Mouse (Mus musculus) stomach, embryonic 16.5 days (tissue): Measurements from ENCODE around the gene Nudt16l1. TPM values are rescaled to one million over a fixed set of nuclear protein-coding genes. Genes with fewer than 3 reads are reported as not detected.

Experiments
- ATAC-seq: fragments of 200-750 bp; cut with Nextera tagmentation; 2 replicates; pipeline ENCODE4 v1.8.0; 2017; ENCODE audit warnings: moderate number of reproducible peaks, moderate TSS enrichment; ENCODE audit not compliant: insufficient read depth, low FRiP score
- H3K27ac ChIP-seq: fragments of 300-500 bp; sonication (generic); 2 replicates; pipeline ENCODE4 v1.5.1; 2014; ENCODE audit warnings: low read length
- H3K27me3 ChIP-seq: fragments of 300-500 bp; sonication (generic); 2 replicates; pipeline ENCODE4 v1.6.1; 2014; ENCODE audit warnings: low read length, control low read depth, mixed read lengths; ENCODE audit not compliant: control insufficient read depth, insufficient read depth
- H3K36me3 ChIP-seq: fragments of 300-500 bp; sonication (generic); 2 replicates; pipeline ENCODE4 v1.6.1; 2014; ENCODE audit warnings: low read length; ENCODE audit not compliant: control insufficient read depth, insufficient read depth
- H3K4me1 ChIP-seq: fragments of 300-500 bp; sonication (generic); 2 replicates; pipeline ENCODE4 v1.6.1; 2014; ENCODE audit warnings: low read length, control low read depth, mixed read lengths; ENCODE audit not compliant: control insufficient read depth, insufficient read depth
- H3K4me2 ChIP-seq: fragments of 300-500 bp; sonication (generic); 2 replicates; pipeline ENCODE4 v1.6.1; 2014; ENCODE audit warnings: low read depth, low read length, mixed read lengths
- H3K4me3 ChIP-seq: fragments of 300-500 bp; sonication (generic); replicated peaks from 2 replicates; pipeline ENCODE4 v1.5.1; 2014; ENCODE audit warnings: mild to moderate bottlenecking, low read length
- H3K9ac ChIP-seq: fragments of 300-500 bp; sonication (generic); 2 replicates; pipeline ENCODE4 v1.6.1; 2014; ENCODE audit warnings: low read length
- H3K9me3 ChIP-seq: fragments of 300-500 bp; sonication (generic); replicated peaks from 2 replicates; pipeline ENCODE4 v1.6.1; 2016; ENCODE audit warnings: low read length, control low read depth; ENCODE audit not compliant: control insufficient read depth
- WGBS: fragments of 180-500 bp; shearing (Covaris S2); extraction: QIAGEN DNeasy Blood & Tissue Kit; methylation state at CpG from one replicate; pipeline ENCODE4 v1.1.7; 2014; 5-methylcytosine and 5-hydroxymethylcytosine counted together
- polyA plus RNA-seq: library from polyadenylated mRNA; unstranded; fragments of >200 nt; fragmentation: Nextera tagmentation; extraction: Ambion mirVana; gene quantifications from 2 replicates; pipeline ENCODE4 v1.2.1, GENCODE M21; 2015

The Nudt16l1 gene
- polyA plus RNA-seq, 1 experiment from 2014 or later = 125 TPM

- Histone ChIP-seq H3K4me3 (no peak overlapping the region), H3K4me1 (peaks cover 10% of the 10 kb centered on the region; the same call in 1 of the 2 replicates), H3K9me3 (no peaks in the 10 kb centered on the region), H3K27me3 (no peaks in the 10 kb centered on the region), H3K27ac (no peak overlapping the region), H3K4me2 (no peak overlapping the region), H3K9ac (no peak overlapping the region), H3K36me3 (peaks cover 26% of the 10 kb centered on the region)
- 94% methylated on average over 8 of the region's 8 CpGs for WGBS
- ATAC-seq = no peak
These were observed 27.8 kb upstream of the Nudt16l1 start for GRCm38 (mm10) chr16:4910758-4911157.

DNA sequence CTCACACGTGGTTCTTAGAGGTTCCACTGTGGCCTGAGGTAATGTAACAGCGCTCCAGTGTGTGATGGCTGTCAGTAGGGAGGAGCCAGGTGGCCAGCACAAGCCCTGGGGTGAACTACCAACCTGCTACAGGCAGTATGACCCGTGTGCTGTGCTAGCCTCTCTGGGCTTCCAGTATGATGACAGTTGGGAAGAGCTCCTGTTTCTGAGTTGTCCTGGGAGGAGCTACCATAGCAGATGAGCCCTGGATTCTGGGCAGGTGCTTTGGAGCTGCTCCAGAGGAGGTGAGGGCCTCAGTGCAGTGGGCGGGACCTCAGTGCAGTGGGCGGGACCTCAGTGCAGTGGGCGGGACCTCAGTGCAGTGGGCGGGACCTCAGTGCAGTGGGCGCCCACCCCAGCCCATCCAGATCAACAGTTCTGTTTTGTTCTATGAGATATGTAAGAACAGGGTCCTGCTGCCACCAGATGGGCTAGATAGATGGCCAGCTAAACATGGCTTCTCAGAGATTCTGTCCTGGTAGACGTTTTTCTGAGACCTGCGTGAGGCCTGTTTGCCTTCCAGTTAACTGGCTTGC is 26.4 kb upstream of the Nudt16l1 start:
- no peaks in the 10 kb centered on the region for H3K9me3 ChIP-seq
- no peak overlapping the region for H3K4me3 ChIP-seq
- peak; percentile 8; the same call in 1 of the 2 replicates for ATAC-seq
- no peak overlapping the region for H3K4me2 ChIP-seq
- H3K27me3 ChIP-seq = no peaks in the 10 kb centered on the region
- H3K9ac ChIP-seq = no peak overlapping the region
- H3K4me1 ChIP-seq = peaks cover 7% of the 10 kb centered on the region; the same call in 1 of the 2 replicates
- peaks cover 30% of the 10 kb centered on the region for H3K36me3 ChIP-seq
- H3K27ac ChIP-seq = peak overlapping the region; percentile 82
- 75% methylated on average over 10 of the region's 10 CpGs for WGBS

DNA sequence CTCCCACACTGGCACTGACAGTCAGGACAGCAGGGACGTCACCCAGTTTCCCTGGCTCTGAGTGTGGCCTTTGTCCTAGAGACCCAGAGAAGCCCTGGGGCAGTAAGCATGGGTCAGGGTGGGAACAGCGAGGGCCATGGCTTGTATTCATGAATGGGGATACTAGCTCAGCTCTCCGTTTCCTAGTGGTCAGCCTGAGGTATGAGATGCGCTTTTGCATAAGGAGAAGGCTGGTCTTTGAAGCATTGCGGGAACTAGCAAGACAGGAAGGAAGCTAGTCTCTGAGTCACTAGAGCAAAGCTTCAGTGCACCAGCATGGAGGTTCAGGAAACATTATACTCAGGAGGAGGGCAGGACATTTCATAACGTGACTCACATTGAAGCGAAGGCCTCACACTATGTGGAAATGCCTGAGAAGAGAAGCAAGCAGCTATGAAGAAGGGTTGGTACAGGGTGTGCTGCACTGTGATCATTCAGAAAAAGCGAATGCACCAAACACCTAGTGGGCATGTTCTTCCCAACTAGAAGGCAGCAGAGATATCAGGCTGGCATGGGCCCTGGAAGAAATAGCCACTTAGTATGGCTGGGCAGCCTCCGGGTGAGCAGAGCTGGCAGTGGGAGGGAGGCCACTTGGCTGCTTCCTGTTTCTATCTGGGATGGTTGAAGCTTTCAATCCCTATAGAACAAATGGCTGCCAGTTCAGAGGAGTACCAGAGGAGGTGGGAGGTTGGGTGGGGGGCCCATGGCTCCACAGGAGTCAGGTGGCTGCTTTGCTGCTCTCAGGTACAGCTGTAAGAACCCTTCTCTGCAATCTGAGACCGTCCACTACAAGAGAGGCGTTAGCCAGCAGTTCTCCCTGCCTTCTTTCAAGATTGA is 25.4 kb upstream of the Nudt16l1 start:
- Histone ChIP-seq H3K4me3 (no peak overlapping the region), H3K36me3 (peaks cover 30% of the 10 kb centered on the region), H3K27ac (peak overlapping the region; percentile 82), H3K27me3 (no peaks in the 10 kb centered on the region), H3K4me2 (no peak overlapping the region), H3K4me1 (peaks cover 7% of the 10 kb centered on the region; the same call in 1 of the 2 replicates), H3K9me3 (no peaks in the 10 kb centered on the region), H3K9ac (peak overlapping the region; percentile 18; the same call in 1 of the 2 replicates)
- 70% methylated on average over 11 of the region's 11 CpGs for WGBS
- peak; percentile 16; the same call in 1 of the 2 replicates for ATAC-seq

GRCm38 (mm10) chr16:4913783-4914735 is 24.5 kb upstream of the Nudt16l1 start:
- peak overlapping the region; percentile 18; the same call in 1 of the 2 replicates for H3K9ac ChIP-seq
- H3K4me3 ChIP-seq = no peak overlapping the region
- H3K4me2 ChIP-seq = no peak overlapping the region
- WGBS = 38% methylated on average over 12 of the region's 12 CpGs
- H3K4me1 ChIP-seq = peaks cover 7% of the 10 kb centered on the region; the same call in 1 of the 2 replicates
- H3K27ac ChIP-seq = peak overlapping the region; percentile 82
- peak; percentile 58 for ATAC-seq
- H3K36me3 ChIP-seq = peaks cover 26% of the 10 kb centered on the region
- no peaks in the 10 kb centered on the region for H3K27me3 ChIP-seq
- H3K9me3 ChIP-seq = no peaks in the 10 kb centered on the region

DNA sequence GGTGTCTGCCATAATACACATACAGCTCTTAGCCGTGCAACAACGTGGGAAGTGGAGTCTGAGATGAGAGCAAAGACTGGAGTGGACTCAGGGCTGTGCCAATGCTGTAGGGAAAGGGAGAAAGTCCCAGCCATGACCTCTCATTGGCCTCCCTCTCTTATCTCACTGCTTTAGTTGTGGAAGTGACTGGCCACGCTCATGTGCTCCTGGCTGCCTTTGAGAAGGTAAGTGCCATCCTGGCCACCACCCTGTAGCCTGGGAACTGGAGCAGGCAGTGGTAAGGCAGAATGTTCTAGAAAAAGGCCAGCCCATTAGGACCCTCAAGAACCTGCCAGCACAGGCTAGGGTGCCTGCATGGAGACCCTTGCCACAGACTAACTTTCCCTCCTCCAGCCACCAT is 22.6 kb upstream of the Nudt16l1 start:
- H3K4me3 ChIP-seq = no peak overlapping the region
- no peaks in the 10 kb centered on the region for H3K27me3 ChIP-seq
- no peak for ATAC-seq
- H3K9me3 ChIP-seq = no peaks in the 10 kb centered on the region
- no peak overlapping the region for H3K4me2 ChIP-seq
- H3K9ac ChIP-seq = no peak overlapping the region
- 80% methylated on average over 3 of the region's 3 CpGs for WGBS
- H3K36me3 ChIP-seq = peaks cover 18% of the 10 kb centered on the region
- H3K4me1 ChIP-seq = peaks cover 7% of the 10 kb centered on the region; the same call in 1 of the 2 replicates
- no peak overlapping the region for H3K27ac ChIP-seq

- H3K27me3 ChIP-seq = no peaks in the 10 kb centered on the region
- H3K4me3 ChIP-seq = no peak overlapping the region
- H3K9ac ChIP-seq = no peak overlapping the region
- peaks cover 7% of the 10 kb centered on the region; the same call in 1 of the 2 replicates for H3K4me1 ChIP-seq
- no peaks in the 10 kb centered on the region for H3K9me3 ChIP-seq
- H3K4me2 ChIP-seq = no peak overlapping the region
- H3K27ac ChIP-seq = no peak overlapping the region
- H3K36me3 ChIP-seq = peaks cover 17% of the 10 kb centered on the region
- no peak for ATAC-seq
- WGBS = 88% methylated on average over 2 of the region's 2 CpGs
These were observed 22.0 kb upstream of the Nudt16l1 start for GRCm38 (mm10) chr16:4916608-4917007.

DNA sequence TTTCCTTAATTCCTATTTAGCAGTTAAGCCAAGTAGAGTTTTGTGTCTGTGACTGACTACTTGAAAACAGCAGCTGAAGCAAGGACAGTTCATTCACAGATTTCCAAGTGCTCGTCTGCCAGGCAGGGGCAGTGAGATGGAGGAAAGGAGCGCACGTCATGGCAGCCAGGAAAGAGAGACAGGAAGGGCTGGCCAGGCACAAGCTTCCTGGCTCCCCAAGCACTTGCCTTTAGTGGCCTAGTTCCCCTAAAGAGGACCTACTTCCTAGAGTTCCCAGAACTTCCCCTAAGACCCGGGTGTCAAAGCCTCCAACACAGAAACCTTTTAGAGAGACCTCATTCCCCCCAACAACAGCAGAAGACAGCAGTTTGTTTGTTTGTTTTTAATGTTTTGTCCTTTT is 18.0 kb upstream of the Nudt16l1 start:
- WGBS = 73% methylated on average over 4 of the region's 4 CpGs

GRCm38 (mm10) chr16:4922481-4922880 is 16.1 kb upstream of the Nudt16l1 start:
- Histone ChIP-seq H3K4me1 (no peaks in the 10 kb centered on the region), H3K4me2 (no peak overlapping the region), H3K9me3 (no peaks in the 10 kb centered on the region), H3K27me3 (no peaks in the 10 kb centered on the region), H3K9ac (no peak overlapping the region), H3K4me3 (no peak overlapping the region), H3K36me3 (peaks cover 19% of the 10 kb centered on the region; the same call in 1 of the 2 replicates), H3K27ac (no peak overlapping the region)
- 91% methylated on average over 6 of the region's 6 CpGs for WGBS
- ATAC-seq = no peak

More for the DNA sequence above, 18.0 kb upstream of the Nudt16l1 start:
- H3K4me1 ChIP-seq = no peaks in the 10 kb centered on the region
- no peak overlapping the region for H3K4me3 ChIP-seq
- no peak for ATAC-seq
- no peaks in the 10 kb centered on the region for H3K9me3 ChIP-seq
- peaks cover 25% of the 10 kb centered on the region; the same call in 1 of the 2 replicates for H3K36me3 ChIP-seq
- H3K27me3 ChIP-seq = no peaks in the 10 kb centered on the region
- H3K4me2 ChIP-seq = no peak overlapping the region
- H3K27ac ChIP-seq = no peak overlapping the region
- H3K9ac ChIP-seq = no peak overlapping the region
